Mouse (Mus musculus) kidney, adult 9 months (tissue): Measurements from ENCODE around the gene Phox2b.

ENCODE experiments used
- DNase-seq: peaks from one replicate; pipeline ENCODE4 v3.0.0; 2022

Gene Phox2b

GRCm38 (mm10) chr5:67090856-67091255 is 8.2 kb downstream of the Phox2b start:
- no peak for DNase-seq

DNA sequence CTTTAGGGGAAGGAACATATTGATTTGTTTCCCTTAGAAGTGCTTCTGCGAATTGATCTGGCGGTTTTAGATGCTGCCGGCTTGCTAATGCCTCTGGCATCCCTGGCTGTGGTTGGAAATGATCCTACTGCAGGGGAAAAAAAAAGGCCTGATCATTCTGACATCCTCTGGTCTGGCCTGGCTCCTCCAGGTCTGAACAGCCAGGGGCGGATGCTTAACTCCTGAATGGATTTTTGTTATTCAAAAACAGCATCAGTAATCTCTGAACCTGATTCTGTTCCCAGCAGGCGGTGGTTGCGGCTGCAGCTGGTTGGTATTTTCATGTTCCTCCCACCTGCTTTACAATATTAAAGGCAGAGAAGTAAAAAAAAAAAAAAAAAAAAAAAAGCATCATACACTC is 16.0 kb downstream of the Phox2b start:
- no peak for DNase-seq

GRCm38 (mm10) chr5:67063596-67063995 is 35.5 kb downstream of the Phox2b start:
- DNase-seq: no peak

GRCm38 (mm10) chr5:67060519-67060918 is 38.6 kb downstream of the Phox2b start:
- no peak for DNase-seq

DNA sequence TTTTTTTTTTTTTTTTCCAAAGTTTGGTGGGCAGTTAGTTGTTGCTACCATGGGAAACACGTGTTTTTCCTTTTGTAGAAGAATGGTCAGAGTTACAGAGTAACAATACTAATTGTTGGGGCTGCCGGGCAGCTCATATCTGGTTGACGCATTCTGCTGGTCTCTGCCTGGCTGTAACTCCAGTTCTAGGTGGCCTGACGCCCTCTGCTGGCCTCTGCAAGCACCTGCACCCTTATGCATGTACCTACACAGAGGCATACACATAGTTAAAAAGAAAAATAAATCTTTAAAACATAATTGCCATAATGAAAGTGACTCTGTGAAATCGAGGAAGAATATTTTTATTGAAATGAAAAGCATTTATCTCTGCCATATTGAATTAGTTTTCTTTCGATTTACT is 41.3 kb downstream of the Phox2b start:
- DNase-seq: no peak

GRCm38 (mm10) chr5:67048003-67048402 is 51.1 kb downstream of the Phox2b start:
- peak; percentile 23 for DNase-seq
